Mouse (Mus musculus) layer of hippocampus, adult 2 months (tissue): ENCODE results near the gene Dscaml1. TPM values are rescaled to one million over a fixed set of nuclear protein-coding genes. Genes with fewer than 3 reads are reported as not detected.

Experiments used
- DNase-seq, 2 experiments: peaks; one replicate each; pipeline ENCODE4 v3.0.0; 2022; ENCODE audit warnings: low spot score in 2 of 2
- H3K27ac ChIP-seq: fragments of 200-600 bp; 2 replicates; pipeline ENCODE4 v1.8.1; 2022
- H3K4me3 ChIP-seq: fragments of 200-600 bp; 2 replicates; pipeline ENCODE4 v1.8.1; 2022; ENCODE audit warnings: mild to moderate bottlenecking
- CTCF ChIP-seq: fragments of 200-600 bp; conservative IDR thresholded peaks from 2 replicates; pipeline ENCODE4 v1.8.1; 2022; ENCODE audit warnings: antibody characterized with exemption, mild to moderate bottlenecking, moderate library complexity
- total RNA-seq, 2 experiments: library from RNA; stranded (reverse); gene quantifications; 2 replicates each; pipeline ENCODE4 v1.2.3; 2021

Gene Dscaml1
- total RNA-seq, 2 experiments from 2014 or later, result 95.8 to 102 TPM

DNA sequence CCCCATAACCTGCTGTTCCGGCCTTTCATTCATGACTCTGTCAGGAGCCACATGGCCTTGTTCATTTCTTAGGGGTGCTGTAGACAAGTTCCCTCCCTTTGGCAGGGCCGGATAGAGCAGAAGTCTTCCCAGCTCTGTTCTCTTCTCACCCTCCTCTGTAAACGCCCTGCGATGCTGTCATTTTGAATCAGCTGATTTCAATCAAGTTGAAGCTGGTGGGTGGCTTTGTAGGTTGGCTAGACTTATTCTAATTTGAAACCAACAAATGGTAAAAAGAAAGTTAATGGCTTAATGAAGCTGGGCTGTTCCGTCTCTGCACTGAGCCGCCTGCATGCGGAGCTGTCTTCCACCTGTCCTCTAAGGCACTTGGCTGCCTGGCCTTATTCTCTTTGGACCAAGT is 161.3 kb downstream of the Dscaml1 start:
- Histone ChIP-seq H3K27ac (peak overlapping the region; percentile 89), H3K4me3 (no peak overlapping the region)
- TF ChIP-seq CTCF, result no peak; the same call in 1 of the 2 replicates
- peak in 1 of 2 experiments; percentile 77 for DNase-seq

DNA sequence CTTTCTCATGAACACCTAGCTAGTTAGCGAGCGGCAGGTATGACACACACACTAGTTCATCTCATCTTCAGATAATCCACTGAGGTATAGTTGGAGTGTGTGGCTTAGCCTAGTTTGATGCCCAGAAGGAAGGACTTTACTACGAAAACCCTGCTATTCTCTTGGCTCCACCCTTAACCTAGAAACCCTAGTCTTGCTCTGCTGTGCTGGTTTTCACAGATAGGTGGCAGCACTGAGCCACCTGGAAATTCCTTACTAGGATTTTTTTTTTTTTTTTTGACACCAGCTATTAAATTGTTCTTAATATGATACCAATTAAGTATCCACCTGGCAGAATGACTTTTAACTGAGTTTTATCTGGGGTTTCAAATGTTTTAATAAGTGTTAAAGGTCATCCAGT is 163.4 kb downstream of the Dscaml1 start:
- Histone ChIP-seq H3K27ac (peak overlapping the region; percentile 89), H3K4me3 (no peak overlapping the region)
- DNase-seq, result peak in 1 of 2 experiments; percentile 67
- peak; percentile 99 for TF ChIP-seq CTCF

DNA sequence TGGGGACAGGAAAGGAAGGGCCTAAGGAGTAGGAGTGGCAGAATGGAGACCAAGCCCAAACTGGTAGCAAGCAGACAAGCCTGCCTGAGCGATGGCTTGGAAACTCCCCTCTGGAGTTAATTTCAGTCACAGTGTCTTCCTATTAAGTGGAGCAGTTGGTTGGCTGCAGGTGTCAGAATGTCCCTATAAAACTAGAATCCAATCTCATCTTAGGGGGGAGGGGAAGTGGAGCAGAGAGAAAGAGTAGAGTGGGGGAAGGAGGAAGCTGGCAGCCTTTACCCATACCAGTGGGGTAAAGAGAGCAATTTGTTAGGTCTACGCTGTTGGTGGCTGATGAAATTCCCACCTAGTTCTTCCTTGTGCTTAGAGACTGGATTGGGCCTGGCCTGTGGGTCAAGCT is 164.6 kb downstream of the Dscaml1 start:
- peak overlapping the region; percentile 91 for H3K27ac ChIP-seq

GRCm38 (mm10) chr9:45592374-45592773 is 165.9 kb downstream of the Dscaml1 start:
- Histone ChIP-seq H3K4me3 (no peak overlapping the region), H3K27ac (peak overlapping the region; percentile 91)
- no peak for TF ChIP-seq CTCF
- peak; percentile 75 to 79 for DNase-seq

More for the DNA sequence above, 164.6 kb downstream of the Dscaml1 start:
- no peak for TF ChIP-seq CTCF
- no peak overlapping the region for H3K4me3 ChIP-seq
- DNase-seq, result no peak

DNA sequence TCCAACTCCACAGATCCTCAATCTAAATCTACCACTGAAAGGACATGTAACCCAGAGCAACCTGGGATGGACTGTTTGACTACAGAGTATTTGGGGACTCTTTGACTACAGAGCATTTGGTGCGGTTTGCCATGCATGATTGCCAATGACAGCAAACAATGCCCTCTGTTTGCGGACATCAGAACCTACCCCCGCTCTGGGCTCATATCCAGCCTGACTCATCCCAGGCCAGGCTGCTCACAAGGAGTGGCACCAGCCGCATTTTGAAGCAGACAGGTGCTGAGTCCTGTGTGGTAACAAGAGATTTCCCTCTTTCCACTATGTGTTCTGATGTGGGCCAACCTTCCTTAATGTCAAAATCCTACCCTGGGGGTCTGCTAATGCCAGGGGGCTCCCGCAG is 171.7 kb downstream of the Dscaml1 start:
- H3K27ac ChIP-seq, result peak overlapping the region; percentile 67
- TF ChIP-seq CTCF, result no peak
- H3K4me3 ChIP-seq, result no peak overlapping the region
- DNase-seq, result no peak

DNA sequence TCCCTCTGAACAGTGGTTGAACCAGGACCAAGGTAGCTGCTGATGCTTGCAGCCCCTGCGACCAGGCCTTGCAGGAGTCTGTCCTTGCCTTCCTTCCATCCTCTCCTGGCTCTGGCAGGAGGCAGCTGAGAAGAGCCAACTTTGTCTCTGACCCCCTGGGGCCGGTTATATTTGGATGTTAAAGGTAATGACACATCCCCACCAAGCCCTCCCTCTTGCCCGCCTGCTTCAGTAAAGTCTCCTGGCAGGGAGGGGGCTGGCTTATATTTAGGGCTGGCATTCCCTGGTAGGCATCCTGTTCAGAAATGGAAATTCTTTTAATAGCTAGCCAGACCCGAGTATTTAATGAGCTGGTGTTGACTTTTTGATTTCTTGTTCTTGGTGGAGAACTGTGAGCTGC is 172.9 kb downstream of the Dscaml1 start:
- no peak for DNase-seq
- peak overlapping the region; percentile 64; the same call in 1 of the 2 replicates for H3K27ac ChIP-seq
- TF ChIP-seq CTCF, result no peak
- H3K4me3 ChIP-seq, result no peak overlapping the region

DNA sequence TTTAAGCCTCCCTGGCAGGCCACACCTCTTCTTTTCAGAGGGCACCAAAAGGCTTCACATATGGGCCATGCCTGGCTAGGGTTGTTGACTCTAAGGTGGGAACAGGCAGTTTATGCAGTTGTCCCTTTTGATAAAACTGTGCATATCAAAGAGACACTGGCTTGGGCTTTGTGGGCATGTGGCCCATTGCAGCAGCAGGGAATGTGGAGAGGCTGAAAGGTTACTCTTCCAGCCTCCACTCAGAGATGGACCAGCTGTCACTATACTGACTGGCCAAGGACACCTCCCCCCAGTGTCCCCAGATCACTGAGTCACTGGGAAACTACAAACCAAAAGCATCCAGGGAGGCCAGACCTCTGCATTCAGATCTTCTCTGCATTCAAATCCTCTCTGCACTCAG is 180.9 kb downstream of the Dscaml1 start:
- no peak for DNase-seq
- Histone ChIP-seq H3K27ac (peak overlapping the region; percentile 86), H3K4me3 (no peak overlapping the region)
- TF ChIP-seq CTCF, result no peak

DNA sequence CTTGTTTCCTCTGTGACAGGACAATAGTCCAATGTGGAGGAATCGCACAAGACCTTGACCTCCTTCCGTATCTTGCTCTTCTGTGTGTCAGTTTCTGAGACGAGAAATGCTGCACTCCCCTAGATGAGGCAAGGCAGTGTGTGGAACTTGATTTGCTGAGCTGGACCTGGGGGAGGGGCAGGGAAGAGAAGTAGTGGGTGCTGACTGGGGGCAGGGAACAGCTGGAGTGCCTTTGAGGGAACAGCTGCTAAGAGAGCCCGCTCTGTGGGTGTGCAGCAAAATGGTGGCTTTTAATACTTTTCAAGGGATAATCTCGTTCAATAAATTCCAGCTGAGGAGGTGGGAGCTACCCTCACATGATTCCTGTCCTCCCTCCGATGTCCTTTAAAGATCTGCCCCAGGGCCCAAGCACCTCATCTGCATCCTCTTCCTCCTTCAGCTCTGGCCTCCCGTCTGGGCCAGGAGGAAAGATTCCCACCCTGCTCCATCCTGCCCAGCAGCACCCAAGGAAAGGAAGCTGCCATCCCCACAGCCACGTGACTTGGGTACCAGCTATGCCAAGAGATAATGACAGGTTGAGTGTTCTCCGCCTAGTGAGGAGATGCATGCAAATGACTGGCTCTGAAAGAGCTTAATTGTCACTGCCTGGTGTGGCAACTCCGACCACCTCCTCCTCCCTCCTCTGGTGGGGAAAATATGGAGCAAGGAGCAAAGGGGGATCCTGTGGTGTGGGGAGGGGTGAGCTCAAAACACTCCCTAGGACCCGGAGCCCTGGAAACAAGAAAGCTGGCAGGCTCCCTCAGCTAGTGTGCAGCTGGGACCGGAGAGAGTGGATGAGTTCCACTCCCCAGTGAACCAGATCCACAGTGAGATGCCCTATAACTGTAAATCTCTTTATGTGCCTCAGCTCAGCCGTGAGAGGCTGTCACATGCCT is 181.9 kb downstream of the Dscaml1 start:
- Histone ChIP-seq H3K27ac (peak overlapping the region; percentile 86), H3K4me3 (no peak overlapping the region)
- peak; percentile 58 to 80 for DNase-seq
- TF ChIP-seq CTCF, result no peak

- no peak for TF ChIP-seq CTCF
- DNase-seq, result no peak
- Histone ChIP-seq H3K27ac (peak overlapping the region; percentile 16; the same call in 1 of the 2 replicates), H3K4me3 (no peak overlapping the region)
These were observed 184.1 kb downstream of the Dscaml1 start for GRCm38 (mm10) chr9:45610336-45611060.

DNA sequence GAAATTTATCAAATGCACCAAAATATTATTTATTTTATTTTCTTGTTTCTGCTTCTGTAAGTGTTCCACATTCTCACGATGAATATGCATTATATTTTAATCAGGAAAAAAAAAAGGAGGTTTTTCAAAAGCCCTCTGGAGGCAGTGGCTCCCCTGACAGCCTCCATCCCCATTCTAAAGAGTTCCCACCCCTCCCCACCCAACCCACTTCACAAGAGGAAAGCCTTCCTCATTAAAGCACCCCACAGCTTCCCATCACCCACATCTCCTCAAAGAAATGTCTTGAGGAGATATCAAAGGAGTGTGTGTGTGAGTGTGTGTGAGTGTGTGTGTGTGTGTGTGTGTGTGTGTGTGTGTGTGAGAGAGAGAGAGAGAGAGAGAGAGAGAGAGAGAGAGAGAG is 188.2 kb downstream of the Dscaml1 start:
- TF ChIP-seq CTCF, result no peak
- no peak for DNase-seq
- no peak overlapping the region for H3K27ac ChIP-seq
- H3K4me3 ChIP-seq, result no peak overlapping the region

GRCm38 (mm10) chr9:45617889-45618288 is 191.5 kb downstream of the Dscaml1 start:
- peak overlapping the region; percentile 81 for H3K27ac ChIP-seq
- H3K4me3 ChIP-seq, result no peak overlapping the region
- DNase-seq, result no peak
- no peak for TF ChIP-seq CTCF

GRCm38 (mm10) chr9:45618443-45618842 is 192.0 kb downstream of the Dscaml1 start:
- DNase-seq, result no peak
- Histone ChIP-seq H3K27ac (peak overlapping the region; percentile 81), H3K4me3 (no peak overlapping the region)
- TF ChIP-seq CTCF, result no peak

DNA sequence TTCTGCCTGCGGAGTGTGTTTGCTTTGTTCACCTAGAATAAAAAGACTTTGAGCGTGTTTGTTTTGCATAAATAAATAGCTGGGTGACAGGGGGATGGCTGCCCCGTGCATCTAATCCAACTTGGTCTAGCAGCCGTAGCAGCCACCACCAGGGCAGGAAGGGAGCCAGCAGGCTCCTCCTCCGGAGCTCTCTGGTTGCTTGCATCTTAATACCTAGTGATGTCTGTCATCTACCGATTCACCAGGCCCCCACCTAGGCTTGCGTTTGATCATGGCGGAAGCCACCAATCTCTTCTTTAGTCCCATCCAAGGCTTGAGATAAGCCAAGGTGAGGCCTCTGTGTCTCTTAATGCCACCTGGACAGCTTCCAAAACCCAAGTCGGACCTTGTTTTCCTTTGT is 193.6 kb downstream of the Dscaml1 start:
- H3K27ac ChIP-seq, result peak overlapping the region; percentile 83
- no peak for DNase-seq
- no peak overlapping the region for H3K4me3 ChIP-seq
- peak; percentile 26; the same call in 1 of the 2 replicates for TF ChIP-seq CTCF
